In genomic region chr7:128538196-128538595, GRCm38 (mm10) we compare ENCODE assay signal across 15 mouse cellular contexts. TPM values are rescaled to one million over a fixed set of nuclear protein-coding genes. Genes with fewer than 3 reads are reported as not detected.
DNase-seq lines count a peak whose midpoint lies in the region; ATAC-seq and TF ChIP-seq lines count a peak whose summit lies in the region.
"Had no signal": no experiment of that assay in that cellular context is flagged by ENCODE, and none has a peak within 500 bp of the region (broad histone marks: within the 10 kb centered on the region; RNA-seq: fewer than 3 reads in every experiment).

No protein-coding gene starts in this region.

- no peak overlapping the region for H3ac ChIP-seq in myocyte (ENCODE audit: control insufficient read depth, insufficient read length)

- no peaks in the 10 kb centered on the region for H3K9me3 ChIP-seq in heart, embryonic 13.5 days
- no peaks in the 10 kb centered on the region for H3K9me3 ChIP-seq in forebrain, embryonic 15.5 days
- H3K9me3 ChIP-seq: forebrain, embryonic 10.5 days; hindbrain, embryonic 13.5 days; liver, embryonic 13.5 days; midbrain, embryonic 10.5 days had no signal

- 0 out of 2 replicates have a peak overlapping the region, but pooled peaks have one; percentile 1 for H3K27ac ChIP-seq in layer of hippocampus, adult 2 months
- H3K27ac ChIP-seq in heart, embryonic 13.5 days (replicated peaks): peak overlapping the region; percentile 94
- no peak overlapping the region for H3K27ac ChIP-seq in forebrain, embryonic 15.5 days (replicated peaks)
- H3K27ac ChIP-seq: forebrain, embryonic 10.5 days; hindbrain, embryonic 13.5 days; liver, embryonic 13.5 days had no signal

- no peak for TF ChIP-seq POLR2A in myocyte (IDR thresholded peaks at IDR 0.05; ENCODE audit: insufficient read length, low read depth)

- 44% methylated on average over 4 of the region's 4 CpGs for WGBS in heart, embryonic 13.5 days
- 70% methylated on average over 4 of the region's 4 CpGs for WGBS in forebrain, embryonic 15.5 days

- H3K79me2 ChIP-seq in myocyte (ENCODE audit: control insufficient read depth, insufficient read depth): peaks cover 77% of the 10 kb centered on the region

- no peaks in the 10 kb centered on the region for H3K27me3 ChIP-seq in heart, embryonic 13.5 days (replicated peaks)
- no peaks in the 10 kb centered on the region for H3K27me3 ChIP-seq in myocyte (ENCODE audit: control insufficient read depth, insufficient read depth, insufficient read length)
- no peaks in the 10 kb centered on the region for H3K27me3 ChIP-seq in forebrain, embryonic 15.5 days
- H3K27me3 ChIP-seq: liver, embryonic 13.5 days had no signal

- peak; percentile 67 for DNase-seq in gastrocnemius, postnatal 25 days
- no peak for DNase-seq in gastrocnemius, postnatal 14 days
- no peak for DNase-seq in layer of hippocampus, adult 2 months (ENCODE audit: low spot score in 2 of 2)
- DNase-seq in layer of hippocampus, adult 8-10 months (ENCODE audit: low spot score in 2 of 2): no peak
- DNase-seq: cerebellum, adult 11-12 months; kidney, postnatal 14 days; liver, embryonic 13.5 days; retina, postnatal 1 day had no signal

- peaks cover 40% of the 10 kb centered on the region for H3K36me3 ChIP-seq in heart, embryonic 13.5 days
- H3K36me3 ChIP-seq in myocyte (ENCODE audit: control insufficient read depth, insufficient read depth): peaks cover 13% of the 10 kb centered on the region
- H3K36me3 ChIP-seq in forebrain, embryonic 15.5 days: no peaks in the 10 kb centered on the region
- H3K36me3 ChIP-seq: hindbrain, embryonic 13.5 days had no signal

- H3K4me3 ChIP-seq in layer of hippocampus, adult 2 months: no peak overlapping the region
- no peak overlapping the region for H3K4me3 ChIP-seq in heart, embryonic 13.5 days
- H3K4me3 ChIP-seq in myocyte: no peak overlapping the region
- H3K4me3 ChIP-seq in forebrain, embryonic 15.5 days: no peak overlapping the region
- H3K4me3 ChIP-seq: forebrain, embryonic 10.5 days; hindbrain, embryonic 13.5 days; liver, embryonic 13.5 days; midbrain, embryonic 10.5 days had no signal

- H3K4me2 ChIP-seq in heart, embryonic 13.5 days: peak overlapping the region; percentile 33
- H3K4me2 ChIP-seq in myocyte (ENCODE audit: low read depth): peak overlapping the region; percentile 44
- no peak overlapping the region for H3K4me2 ChIP-seq in forebrain, embryonic 15.5 days (replicated peaks)
- H3K4me2 ChIP-seq: hindbrain, embryonic 13.5 days; liver, embryonic 13.5 days had no signal

- no peak for ATAC-seq in heart, embryonic 13.5 days (ENCODE audit: extremely low read depth, insufficient number of reproducible peaks, low FRiP score, low TSS enrichment)
- ATAC-seq in forebrain, embryonic 15.5 days (replicated peaks): no peak
- ATAC-seq: intestine, postnatal 0 days had no signal

- peaks cover 100% of the 10 kb centered on the region for H3K4me1 ChIP-seq in heart, embryonic 13.5 days
- peaks cover 17% of the 10 kb centered on the region for H3K4me1 ChIP-seq in forebrain, embryonic 15.5 days

- intact Hi-C loops in gastrocnemius, postnatal 14 days (cut with DNase I; ENCODE audit: low total_unique reads): no loop called here

- peak overlapping the region; percentile 53 for H3K9ac ChIP-seq in heart, embryonic 13.5 days
- no peak overlapping the region for H3K9ac ChIP-seq in forebrain, embryonic 15.5 days (replicated peaks)
- H3K9ac ChIP-seq: hindbrain, embryonic 13.5 days; liver, embryonic 13.5 days had no signal

- TF ChIP-seq CTCF in layer of hippocampus, adult 2 months (conservative IDR thresholded peaks at IDR 0.05): no peak

TF ChIP-seq in myocyte, 11 proteins besides CTCF, POLR2A, EP300 and RAD21:
- TF ChIP-seq CEBPB (IDR thresholded peaks at IDR 0.05; ENCODE audit: insufficient read depth, poor library complexity, severe bottlenecking) (no peak), TCF3 (IDR thresholded peaks at IDR 0.05; ENCODE audit: insufficient read length, low read depth) (no peak), MYOD1 (IDR thresholded peaks at IDR 0.05; ENCODE audit: control insufficient read depth in 1 of 3, insufficient read length in 2 of 3, low read depth in 2 of 3) (no peak), E2F4 (IDR thresholded peaks at IDR 0.05; ENCODE audit: insufficient read depth) (no peak), SRF (IDR thresholded peaks at IDR 0.05; ENCODE audit: control insufficient read depth, insufficient read length, low read depth) (no peak), TCF12 (IDR thresholded peaks at IDR 0.05; ENCODE audit: insufficient read depth, poor library complexity, severe bottlenecking) (no peak), POLR2AphosphoS2 (IDR thresholded peaks at IDR 0.05; ENCODE audit: insufficient read length, low read depth) (no peak), REST (IDR thresholded peaks at IDR 0.05; ENCODE audit: insufficient read depth, insufficient read length) (no peak), MYOG (IDR thresholded peaks at IDR 0.05; ENCODE audit: control insufficient read depth in 1 of 3, insufficient read depth in 1 of 3, insufficient read length in 2 of 3, low read depth in 2 of 3) (no peak)

RNA-seq across cellular contexts. Expression of gene Bag3, which starts 14.8 kb away (rescaled TPM):
- 100 to 1,000 TPM; 122 to 129 TPM for total RNA-seq in gastrocnemius, postnatal 25 days (2021)
- 100 to 1,000 TPM; 111 to 112 TPM for total RNA-seq in gastrocnemius, postnatal 14 days (2021)
- 10 to 100 TPM; 10.3 to 11.0 TPM for total RNA-seq in layer of hippocampus, adult 2 months (2021)
- 10 to 100 TPM; 13.5 to 16.4 (median 14.9) TPM for total RNA-seq in layer of hippocampus, adult 8-10 months (2022)
- 21.5 and 22.6 TPM in 2 replicates for polyA plus RNA-seq in heart, embryonic 13.5 days (2015; fragmentation: Nextera tagmentation; extraction: Ambion mirVana)
- polyA plus RNA-seq in myocyte (2012; fragmentation: generic; extraction: Trizol): 68.3 TPM
- polyA plus RNA-seq in forebrain, embryonic 15.5 days (2015; fragmentation: Nextera tagmentation; extraction: Ambion mirVana): 1.4 and 2.2 TPM in 2 replicates

Comparison
In these comparisons a context has a peak if more than half of its experiments do, and no peak if none do; other contexts are left out.
1. RNA of gene Bag3, which starts 14.8 kb away (total RNA-seq): 122 to 129 TPM in gastrocnemius, postnatal 25 days and 111 to 112 TPM in gastrocnemius, postnatal 14 days; 13.5 to 16.4 TPM in layer of hippocampus, adult 8-10 months and 10.3 to 11.0 TPM in layer of hippocampus, adult 2 months; every median in the first group is over 4 times any median in the second.